Mouse (Mus musculus): ENCODE results near the gene Igsf3.

The Igsf3 gene

GRCm38 (mm10) chr3:101376538-101377247 is at the start of gene Igsf3:
Gene Igsf3, plus strand, starts transcription at chr3:101377083.
- in situ Hi-C loops (cut with MboI): no loop called here

- in situ Hi-C loops (cut with MboI): no loop called here
Measured at GRCm38 (mm10) chr3:101327248-101327647, 49.6 kb upstream of the Igsf3 start.

GRCm38 (mm10) chr3:101328617-101329016 is 48.3 kb upstream of the Igsf3 start:
- in situ Hi-C loops (cut with MboI): no loop called here

GRCm38 (mm10) chr3:101343199-101343924 is 33.5 kb upstream of the Igsf3 start:
- in situ Hi-C loops (cut with MboI): no loop called here

- in situ Hi-C loops (cut with MboI): no loop called here
Measured at GRCm38 (mm10) chr3:101344246-101344645, 32.6 kb upstream of the Igsf3 start.

- in situ Hi-C loops (cut with MboI): no loop called here
Measured at GRCm38 (mm10) chr3:101345299-101345698, 31.6 kb upstream of the Igsf3 start.

- in situ Hi-C loops (cut with MboI): no loop called here
Measured at GRCm38 (mm10) chr3:101346806-101347205, 30.1 kb upstream of the Igsf3 start.

GRCm38 (mm10) chr3:101348501-101349161 is 28.3 kb upstream of the Igsf3 start:
- in situ Hi-C loops (cut with MboI): no loop called here

GRCm38 (mm10) chr3:101349542-101350307 is 27.2 kb upstream of the Igsf3 start:
- in situ Hi-C loops (cut with MboI): no loop called here

GRCm38 (mm10) chr3:101350406-101350805 is 26.5 kb upstream of the Igsf3 start:
- in situ Hi-C loops (cut with MboI): no loop called here

GRCm38 (mm10) chr3:101354490-101354889 is 22.4 kb upstream of the Igsf3 start:
- in situ Hi-C loops (cut with MboI): no loop called here

- in situ Hi-C loops (cut with MboI): no loop called here
Measured at GRCm38 (mm10) chr3:101355702-101356101, 21.2 kb upstream of the Igsf3 start.

GRCm38 (mm10) chr3:101356583-101357553 is 20.0 kb upstream of the Igsf3 start:
- in situ Hi-C loops (cut with MboI): no loop called here

GRCm38 (mm10) chr3:101360832-101361231 is 16.1 kb upstream of the Igsf3 start:
- in situ Hi-C loops (cut with MboI): no loop called here

- in situ Hi-C loops (cut with MboI): no loop called here
Measured at GRCm38 (mm10) chr3:101362391-101362790, 14.5 kb upstream of the Igsf3 start.

- in situ Hi-C loops (cut with MboI): no loop called here
Measured at GRCm38 (mm10) chr3:101363574-101363973, 13.3 kb upstream of the Igsf3 start.

- in situ Hi-C loops (cut with MboI): no loop called here
Measured at GRCm38 (mm10) chr3:101365081-101365612, 11.7 kb upstream of the Igsf3 start.

- in situ Hi-C loops (cut with MboI): no loop called here
Measured at GRCm38 (mm10) chr3:101365911-101366310, 11.0 kb upstream of the Igsf3 start.

GRCm38 (mm10) chr3:101367372-101367771 is 9.5 kb upstream of the Igsf3 start:
- in situ Hi-C loops (cut with MboI): no loop called here

- in situ Hi-C loops (cut with MboI): no loop called here
Measured at GRCm38 (mm10) chr3:101369301-101369881, 7.5 kb upstream of the Igsf3 start.

Measured in mature B cell (primary cell).